Mouse (Mus musculus) c-Kit-positive CD71-positive TER-119-positive erythroid progenitor cells, embryonic 14.5 days (primary cell): Measurements from ENCODE around the gene Mfsd2b.
"Not testable (repeated sequence)": the region's sequence is repeated elsewhere in the genome, so short reads cannot be mapped to it uniquely, and the experiment has no call there.

ENCODE experiments used
- DNase-seq: peaks from one replicate; pipeline ENCODE4 v3.0.0-alpha.2; 2013; ENCODE audit warnings: low spot score

The Mfsd2b gene

DNA sequence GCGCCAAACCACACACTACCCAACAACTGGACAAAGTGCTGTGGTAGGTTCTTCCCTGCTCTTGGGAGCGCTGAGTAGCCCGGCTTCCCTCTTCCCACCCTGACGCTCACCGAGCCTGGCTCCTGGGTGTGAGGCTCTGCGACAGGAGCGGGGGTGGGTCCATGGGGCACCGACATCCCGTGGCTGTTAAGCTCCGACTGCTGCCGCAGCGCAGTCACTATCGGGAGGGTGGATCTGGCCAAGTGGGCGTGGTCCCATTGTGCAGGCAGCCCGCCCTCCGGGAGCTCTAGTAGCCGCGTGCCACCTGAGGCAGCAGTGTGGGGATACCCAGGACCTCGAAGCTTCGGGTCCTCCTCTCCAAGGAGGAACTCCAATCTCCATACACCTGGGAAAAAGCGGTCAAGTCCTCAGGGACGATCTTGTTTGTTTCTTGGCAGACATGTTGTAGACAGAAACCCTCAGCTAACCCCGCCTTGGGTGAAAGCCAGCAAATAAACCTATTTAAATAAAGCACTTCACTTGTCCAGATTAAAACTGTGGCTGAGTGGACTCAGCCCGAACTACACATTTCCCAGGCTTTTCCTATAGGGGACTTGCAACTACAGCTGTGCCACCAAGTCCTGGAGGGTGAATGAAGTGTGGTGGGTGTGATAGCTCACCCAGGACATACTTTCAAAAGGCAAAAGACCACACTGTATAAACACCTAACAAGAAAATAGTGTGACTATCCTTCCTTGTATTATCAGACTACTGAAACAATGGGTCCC lies at the start of gene Mfsd2b:
TSS of gene Mfsd2b (minus strand) at position 199 of the 767 bp plus-strand sequence.
- peak; percentile 91 for DNase-seq

DNA sequence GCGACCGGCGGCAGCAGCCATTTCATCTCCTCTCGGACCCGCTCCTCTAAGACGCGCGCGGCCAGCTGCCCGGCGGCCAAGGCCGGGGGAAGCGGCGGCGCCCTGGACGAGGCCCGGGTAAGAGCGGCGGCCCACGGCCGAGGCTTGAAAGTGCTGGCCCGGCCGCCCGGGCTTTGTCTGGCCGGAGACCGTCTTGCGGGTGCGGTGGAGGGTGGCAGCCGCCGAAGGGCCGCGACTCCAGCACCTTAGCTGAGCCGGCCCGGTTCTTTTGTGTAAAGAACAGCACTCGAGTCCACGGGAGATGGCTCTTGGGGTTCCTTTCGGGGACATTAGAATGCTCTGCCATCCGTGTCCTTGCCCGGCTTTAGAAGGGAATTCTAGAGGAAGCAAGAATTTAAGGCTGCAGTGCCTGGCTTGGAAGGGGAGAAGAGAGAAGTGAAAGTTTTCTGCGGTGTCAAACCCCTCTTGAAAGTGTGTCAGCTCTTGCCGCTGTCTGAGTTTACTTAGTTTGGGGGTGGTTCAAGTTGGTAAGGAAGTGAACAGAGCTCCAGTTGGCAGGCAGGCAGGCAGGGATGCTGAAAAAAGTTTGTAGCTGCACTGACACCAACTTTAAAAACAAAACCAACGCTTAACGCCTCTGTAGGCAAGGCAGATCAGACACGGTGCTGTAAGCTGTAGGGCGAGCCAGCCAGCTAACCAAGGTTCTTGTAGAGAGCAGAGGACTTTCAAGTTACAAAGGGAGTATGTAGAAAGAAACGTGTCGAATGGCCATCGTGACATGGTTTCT lies 43.8 kb upstream of the Mfsd2b start:
- peak; percentile 63 for DNase-seq

DNA sequence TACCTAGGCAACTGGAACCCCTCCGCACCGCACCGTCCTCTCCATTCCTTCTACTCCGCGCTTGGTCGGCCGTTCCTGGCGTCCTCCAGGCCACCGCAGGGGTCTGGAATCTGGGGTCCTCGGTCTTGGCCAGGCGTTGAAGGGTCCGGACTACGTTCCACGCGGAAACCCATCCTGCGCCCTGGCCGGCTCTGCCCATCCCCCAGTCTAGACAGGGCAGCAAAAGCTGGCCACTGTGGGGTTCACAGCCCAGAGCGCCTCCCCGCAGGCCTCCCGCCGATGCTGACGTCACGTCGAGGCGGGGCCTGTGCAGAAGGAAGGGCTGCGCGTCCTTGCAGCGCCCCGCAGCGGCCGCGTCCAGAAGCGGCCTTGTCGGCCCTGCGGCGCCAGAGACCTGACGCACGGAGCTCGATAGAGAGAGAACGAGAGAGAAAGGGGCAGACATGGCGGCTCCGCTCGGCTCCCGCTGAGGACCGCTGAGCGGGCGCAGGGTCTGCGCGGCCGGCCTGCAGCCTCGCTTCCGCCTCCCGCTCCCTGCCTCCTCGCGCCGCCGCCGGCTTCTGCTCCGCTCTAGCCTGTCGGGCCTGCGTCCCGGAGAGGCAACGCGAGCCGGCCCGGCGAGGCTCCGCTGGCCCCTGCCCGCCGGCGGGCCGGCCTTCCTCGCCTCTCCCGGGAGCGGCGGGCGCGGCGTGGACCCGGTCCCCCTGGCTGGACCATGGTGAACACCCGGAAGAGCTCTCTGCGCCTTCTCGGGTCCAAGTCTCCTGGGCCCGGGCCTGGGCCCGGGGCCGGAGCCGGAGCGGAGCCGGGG lies 43.0 kb upstream of the Mfsd2b start, which contains the start of gene Atad2b:
TSS of gene Atad2b (plus strand) at position 360 of the 811 bp plus-strand sequence.
- peak; percentile 94 for DNase-seq

DNA sequence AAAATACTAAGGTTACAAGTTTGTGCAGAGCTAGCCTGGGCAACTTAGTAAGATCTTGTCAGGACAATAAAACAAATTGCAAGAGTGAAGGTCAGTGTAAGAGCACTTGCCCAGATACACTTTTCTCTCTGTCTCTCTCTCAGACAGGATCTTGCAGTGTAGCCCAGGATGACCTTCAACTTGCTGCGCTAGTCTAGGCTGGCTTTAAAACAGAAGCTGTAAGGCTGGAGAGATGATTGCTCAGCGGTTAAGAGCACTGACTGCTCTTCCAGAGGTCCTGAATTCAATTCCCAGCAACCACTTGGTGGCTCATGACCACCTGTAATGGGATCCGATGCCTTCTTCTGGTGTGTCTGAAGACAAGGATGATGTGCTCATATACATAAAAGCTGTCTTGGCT lies 40.8 kb upstream of the Mfsd2b start:
- no peak for DNase-seq

DNA sequence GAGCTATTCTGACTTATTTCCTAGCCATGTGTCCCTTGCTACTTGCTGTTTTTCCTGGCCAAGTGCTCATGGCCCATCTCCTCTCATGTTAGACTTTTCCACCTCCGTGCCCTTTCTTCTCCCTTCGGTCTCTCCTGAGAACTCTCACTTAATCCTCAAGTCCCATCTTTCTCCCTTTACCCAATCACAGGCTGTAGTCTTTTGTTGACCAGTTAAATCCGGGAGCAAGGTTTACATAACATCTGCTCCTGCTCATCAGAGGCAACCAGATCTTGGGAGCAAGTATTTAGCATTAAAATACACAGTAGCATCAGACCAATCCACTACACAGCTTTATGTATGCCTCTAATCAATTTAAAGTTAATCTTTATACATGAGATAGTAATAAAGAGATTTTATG lies 40.3 kb upstream of the Mfsd2b start:
- DNase-seq, result no peak

DNA sequence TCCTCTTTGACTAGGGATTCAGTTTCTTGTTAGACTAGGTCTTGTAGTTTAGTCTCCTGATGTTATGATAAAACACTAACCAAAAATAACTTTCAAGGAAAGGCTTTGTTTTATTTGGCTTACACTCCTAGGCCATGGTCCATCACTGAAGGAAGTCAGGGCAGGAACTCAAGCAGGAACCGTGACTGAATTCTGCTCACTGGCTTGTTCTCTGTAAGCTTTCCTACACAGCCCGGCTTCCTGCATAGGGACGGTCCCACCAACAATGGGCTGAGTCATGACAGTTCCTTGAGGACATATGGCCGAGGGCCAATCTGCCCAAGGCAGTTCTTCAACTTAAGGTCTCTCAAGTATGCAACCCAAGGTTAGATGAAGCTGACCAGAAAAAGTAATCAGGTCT lies 37.6 kb upstream of the Mfsd2b start:
- DNase-seq, result no peak

DNA sequence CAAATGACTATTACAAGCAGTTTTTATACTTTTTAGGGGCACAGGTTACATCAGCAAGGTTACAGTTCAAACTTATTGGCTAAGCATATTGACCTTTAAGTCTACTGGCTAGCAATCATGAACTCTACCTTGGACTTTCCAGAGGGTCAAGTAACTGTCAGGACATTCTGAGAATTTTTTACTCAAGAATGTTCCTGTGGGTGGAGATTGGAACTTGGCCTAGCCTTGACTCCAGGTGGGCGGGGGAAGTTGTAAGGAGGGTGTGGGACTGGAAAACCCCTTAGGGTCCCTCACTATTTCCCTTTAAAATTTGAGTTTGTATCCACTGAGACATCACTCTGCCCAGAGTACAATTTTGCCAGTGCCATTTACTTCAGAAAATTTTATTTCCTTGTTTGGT lies 36.3 kb upstream of the Mfsd2b start:
- DNase-seq, result not testable (repeated sequence)

DNA sequence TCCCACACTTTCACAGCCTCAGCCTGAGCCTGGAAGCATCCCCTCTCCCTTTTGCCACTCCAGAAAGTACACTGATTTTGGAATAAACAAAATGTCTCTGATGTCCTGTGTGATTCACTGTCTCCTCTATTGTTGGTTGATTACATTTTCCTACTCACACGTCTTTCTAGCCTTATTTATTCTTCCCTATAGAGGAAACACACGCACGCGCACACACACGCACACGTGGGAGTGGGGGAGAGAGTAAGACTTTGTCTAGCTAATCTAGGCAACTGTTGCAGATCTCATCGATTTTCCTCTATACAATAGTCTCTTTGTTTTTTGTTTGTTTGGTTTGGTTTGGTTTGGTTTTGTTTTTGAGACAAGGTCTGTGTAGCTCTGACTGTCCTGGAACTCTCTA lies 34.2 kb upstream of the Mfsd2b start:
- DNase-seq, result no peak

DNA sequence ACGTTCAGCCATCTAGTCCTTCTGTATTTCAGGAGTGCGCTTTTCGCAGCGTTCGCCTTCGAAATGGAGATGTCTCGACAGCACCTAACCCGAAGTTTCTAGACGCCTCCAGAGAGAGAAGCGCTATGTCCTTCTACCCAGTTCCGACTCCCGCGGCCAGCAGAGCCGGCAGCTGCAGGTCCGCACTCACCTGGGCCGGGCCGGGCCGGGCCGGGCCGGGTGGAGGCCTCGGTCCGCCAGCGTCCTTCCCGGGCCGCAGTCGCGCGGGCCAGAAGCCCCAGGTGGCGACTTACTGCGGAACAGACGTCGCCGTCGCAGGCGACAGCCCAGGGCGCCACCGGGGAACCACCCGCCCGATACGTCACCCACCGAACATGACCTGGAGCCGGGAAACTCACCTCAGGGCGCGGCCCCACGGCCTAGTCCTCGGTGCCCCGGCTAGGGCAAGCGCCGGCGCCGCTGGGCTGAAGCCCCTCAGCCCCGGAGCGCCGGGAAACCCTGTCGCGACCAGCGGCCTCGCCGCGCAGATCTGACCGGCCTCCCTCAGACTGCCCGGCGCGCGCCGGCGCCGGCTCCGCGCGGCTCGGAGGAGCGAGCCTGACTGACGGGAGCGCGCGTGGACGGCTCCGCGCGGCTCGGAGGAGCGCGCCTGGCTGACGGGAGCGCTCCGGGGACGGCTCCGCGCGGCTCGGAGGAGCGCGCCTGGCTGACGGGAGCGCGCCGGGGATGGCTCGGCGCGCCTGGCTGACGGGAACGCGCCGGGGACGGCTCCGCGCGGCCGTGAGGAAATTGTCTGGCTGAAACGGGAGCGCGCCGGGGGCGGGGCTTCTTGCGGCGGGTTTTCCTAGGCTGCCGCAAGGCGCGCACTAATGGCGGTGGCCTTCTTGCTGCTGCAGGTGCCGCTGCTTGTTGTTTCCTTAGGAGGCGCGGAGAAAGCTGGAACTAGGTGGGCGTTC lies 33.1 kb upstream of the Mfsd2b start, which contains the start of gene Ubxn2a:
TSS of gene Ubxn2a (minus strand) at position 755 of the 956 bp plus-strand sequence.
- peak; percentile 94 for DNase-seq

DNA sequence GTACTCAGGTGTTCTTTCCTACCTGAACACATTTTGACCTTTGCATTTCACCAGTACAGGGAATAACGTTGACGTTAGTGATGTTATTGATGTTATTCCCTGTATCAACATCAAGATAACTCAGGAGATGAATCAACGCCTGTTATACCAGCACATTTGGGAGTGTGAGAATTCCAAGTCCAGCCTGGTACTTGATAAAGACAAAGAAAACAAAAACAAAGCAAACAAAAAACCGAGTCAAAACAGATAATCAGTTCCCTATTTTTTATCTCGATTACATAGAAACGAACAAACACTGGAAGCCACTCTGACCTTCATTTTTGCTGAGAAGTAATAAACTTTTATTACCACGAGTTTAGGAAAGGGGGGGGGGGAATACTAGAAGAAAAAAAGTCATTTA lies 32.3 kb upstream of the Mfsd2b start:
- no peak for DNase-seq

DNA sequence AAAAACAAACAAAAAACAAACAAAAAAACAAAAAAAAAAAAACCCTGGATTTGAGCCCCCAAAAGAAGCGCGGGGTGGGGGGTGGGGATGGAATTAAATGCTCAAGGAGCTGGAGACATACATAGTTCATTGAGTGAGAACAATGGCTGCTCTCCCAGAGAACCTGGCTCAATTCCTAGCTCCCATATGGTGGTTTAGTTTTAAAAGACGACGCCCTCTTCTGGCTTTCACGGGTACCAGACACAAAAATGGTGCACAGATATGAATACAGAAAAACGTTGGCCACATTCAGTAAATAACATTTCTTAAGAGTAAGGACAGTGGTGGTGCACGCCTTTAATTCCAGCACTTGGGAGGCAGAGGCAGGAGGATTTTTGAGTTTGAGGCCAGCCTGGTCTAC lies 31.8 kb upstream of the Mfsd2b start:
- DNase-seq, result no peak

DNA sequence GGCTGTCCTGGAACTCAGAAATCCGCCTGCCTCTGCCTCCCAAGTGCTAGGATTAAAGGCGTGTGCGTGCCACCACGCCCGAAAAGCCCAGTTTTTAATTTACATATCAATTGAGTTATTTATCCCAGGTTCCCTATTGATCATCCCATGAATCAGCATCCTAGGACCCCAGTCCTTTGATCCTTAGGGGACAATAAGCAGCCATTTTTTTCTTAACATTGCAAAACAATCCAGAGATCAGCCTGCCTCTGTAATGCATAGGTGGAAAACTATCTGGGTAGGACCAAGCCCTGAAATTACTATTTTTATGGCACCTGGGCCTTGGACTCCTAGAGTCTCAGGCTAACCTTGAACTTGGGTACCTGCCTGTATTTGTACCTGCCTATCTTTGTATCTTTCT lies 23.9 kb upstream of the Mfsd2b start:
- no peak for DNase-seq

DNA sequence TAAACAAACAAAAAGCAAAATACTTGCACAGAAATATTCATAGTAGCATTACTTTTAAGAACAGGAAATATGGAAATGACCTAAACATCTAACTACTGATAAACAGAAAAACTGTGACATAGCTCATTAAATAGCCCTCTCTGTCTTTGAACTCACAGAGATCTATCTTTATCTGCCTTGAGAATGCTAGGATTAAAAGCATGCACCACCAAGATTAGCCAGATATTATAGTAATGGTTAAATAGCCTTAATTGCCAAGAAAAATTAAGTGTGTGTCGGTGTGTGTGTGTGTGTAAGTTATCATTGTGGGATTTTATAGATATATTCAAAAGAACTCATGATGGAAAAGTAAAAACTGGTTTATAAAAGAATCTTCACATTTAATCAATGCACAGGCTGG lies 15.7 kb upstream of the Mfsd2b start:
- DNase-seq, result no peak

DNA sequence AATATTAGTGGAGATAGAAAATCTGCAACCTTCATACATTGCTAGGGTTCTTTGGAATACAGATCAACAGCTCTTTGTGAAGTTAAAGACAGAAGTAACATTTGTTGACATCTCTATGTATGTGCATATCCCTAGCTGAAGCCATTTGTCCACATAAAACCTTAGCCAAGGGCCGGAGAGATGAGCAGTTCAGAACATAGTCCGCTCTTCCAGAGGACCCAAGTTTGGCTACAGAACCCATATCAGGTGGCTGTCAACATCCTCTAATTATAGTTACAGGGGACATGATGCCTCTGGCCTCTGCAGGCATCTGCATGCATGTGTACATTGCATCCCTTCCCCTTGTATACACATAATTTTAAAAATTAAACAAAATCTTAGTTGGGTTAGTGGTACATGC lies 15.1 kb upstream of the Mfsd2b start:
- DNase-seq, result no peak

DNA sequence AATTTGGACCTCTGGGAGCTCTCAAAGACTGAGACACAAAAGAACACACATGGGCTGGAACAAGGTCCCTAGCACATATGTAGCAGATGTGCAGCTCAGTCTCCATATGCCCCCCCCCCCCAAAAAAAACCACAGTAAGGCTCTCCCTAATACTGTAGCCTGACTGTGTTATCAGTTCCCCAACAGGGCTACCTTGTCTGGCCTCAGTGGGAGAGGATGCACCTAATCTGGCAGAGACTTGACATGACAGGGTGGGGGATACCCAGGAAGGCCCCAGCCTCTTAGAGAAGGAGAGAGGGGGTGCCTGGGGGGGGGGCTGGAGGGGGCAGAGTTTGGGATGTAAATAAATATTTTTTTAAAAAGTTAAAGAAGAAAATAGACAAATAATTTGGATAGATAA lies 14.6 kb upstream of the Mfsd2b start:
- no peak for DNase-seq

DNA sequence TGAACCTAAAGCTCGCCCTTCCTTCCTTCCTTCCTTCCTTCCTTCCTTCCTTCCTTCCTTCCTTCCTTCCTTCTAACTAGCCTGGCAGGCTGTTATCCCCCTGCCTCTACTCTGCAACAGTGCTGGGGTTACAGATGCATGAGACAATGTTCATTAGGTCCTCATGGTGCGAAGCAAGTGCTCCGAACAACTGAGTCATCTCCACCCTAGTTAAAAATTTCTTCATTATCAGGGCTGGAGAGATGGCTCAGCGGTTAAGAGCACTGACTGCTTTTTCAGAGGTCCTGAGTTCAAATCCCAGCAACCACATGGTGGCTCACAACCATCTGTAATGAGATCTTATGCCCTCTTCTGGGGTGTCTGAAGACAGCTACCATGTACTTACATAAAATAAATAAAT lies 12.4 kb upstream of the Mfsd2b start:
- not testable (repeated sequence) for DNase-seq

DNA sequence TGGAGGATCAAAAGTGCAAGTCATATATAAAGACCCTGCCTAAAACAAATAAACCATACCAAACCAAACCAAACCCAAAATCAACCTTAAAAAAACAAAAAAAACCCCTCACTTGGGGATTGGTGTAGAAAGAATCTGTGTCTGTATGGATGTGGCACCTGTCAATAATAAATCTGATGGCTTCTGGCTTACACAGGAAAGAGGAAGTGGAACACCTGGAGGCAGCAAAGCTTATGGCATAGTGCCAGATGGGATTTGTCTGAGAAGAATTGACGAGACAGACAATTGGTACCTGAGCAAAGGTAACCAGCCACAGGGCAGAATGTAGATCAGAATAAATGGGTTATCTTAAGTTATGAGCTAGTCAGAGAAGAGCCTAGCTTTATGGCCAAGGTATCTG lies 10.9 kb upstream of the Mfsd2b start:
- no peak for DNase-seq

DNA sequence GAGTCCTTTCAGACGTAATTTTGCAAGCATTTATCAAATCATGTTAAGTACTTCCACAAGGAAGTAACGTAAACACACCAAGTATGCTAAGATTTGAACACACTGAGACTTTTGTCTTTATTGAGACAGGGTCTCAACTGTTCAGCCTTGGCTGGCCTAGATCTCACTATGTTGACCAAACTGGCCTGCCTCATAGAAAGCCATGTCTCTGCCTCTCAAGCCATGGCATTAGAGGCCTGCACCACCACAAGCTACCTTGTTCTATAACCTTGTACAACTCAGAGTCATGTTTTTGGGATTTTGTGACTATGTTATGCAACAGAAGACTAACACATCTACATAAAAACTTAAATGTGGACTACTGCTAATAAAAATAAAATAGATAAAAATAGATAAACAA lies 7.9 kb upstream of the Mfsd2b start:
- DNase-seq, result no peak

DNA sequence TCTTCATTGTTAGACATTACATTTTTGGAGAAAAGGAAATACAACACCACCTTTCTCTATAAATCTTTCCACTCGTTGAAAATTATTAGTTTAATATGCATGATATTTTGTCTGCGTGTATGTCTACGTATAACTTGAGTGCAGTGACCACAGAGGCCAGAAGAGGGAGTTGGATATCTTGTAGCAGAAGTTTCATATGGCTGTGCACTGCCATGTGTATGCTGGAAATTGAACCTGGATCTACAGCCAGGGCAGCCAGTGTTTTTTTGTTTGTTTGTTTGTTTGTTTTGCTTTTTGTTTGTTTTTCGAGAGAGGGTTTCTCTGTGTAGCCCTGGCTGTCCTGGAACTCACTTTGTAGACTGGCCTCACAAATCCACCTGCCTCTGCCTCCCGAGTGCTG lies 4.9 kb upstream of the Mfsd2b start:
- no peak for DNase-seq

DNA sequence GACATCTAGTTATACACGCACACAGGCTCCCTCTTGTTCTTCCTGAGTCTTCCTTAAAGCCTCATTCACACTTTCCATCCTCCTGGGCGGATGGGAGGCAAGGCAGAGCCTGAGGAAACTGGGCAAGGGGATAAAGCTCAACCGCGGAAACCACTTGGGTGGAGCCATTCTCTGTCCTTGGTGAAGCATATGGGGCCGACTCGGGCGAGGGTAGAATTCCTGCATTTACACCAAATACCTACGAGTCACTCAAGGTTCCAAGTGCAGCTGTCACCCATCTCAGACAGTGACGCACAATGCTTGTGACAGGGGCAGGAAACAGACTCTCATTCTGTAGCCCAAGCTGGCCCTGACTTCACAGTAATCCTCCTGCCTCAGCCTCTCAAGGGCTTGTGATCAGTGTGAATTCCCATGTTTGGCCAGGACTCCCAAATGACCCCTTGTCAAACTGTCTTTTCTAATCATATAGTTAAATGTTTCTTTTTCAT lies 4.2 kb upstream of the Mfsd2b start:
- DNase-seq, result no peak

DNA sequence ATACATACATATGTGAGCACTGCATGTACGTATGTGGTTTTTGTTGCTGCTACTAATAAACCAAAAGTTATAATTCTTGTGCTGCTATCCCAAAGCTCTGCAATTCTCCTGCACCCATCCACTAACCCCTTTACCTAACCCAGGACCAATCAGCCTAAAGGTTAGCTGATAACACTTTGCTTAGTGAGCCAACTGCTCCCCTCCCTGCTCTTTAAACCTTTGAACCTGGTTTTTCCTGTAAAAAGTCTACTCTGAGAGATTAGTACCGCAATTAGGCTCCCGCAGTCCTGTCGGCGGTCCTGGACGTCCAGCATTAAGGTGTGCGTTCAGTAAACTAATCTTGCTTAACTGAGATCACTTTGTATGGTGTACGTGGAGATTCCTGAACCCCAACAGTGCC lies 1.5 kb upstream of the Mfsd2b start:
- no peak for DNase-seq
